Mouse (Mus musculus): ENCODE data around the gene Prex1. TPM values are rescaled to one million over a fixed set of nuclear protein-coding genes. Genes with fewer than 3 reads are reported as not detected.

The Prex1 gene
- polyA plus RNA-seq, 1 experiment from 2014 or later: 47.8 TPM

GRCm38 (mm10) chr2:166574934-166575333 is 138.7 kb downstream of the Prex1 start:
- Histone ChIP-seq H3K27me3 (replicated peaks) (no peaks in the 10 kb centered on the region), H3K9ac (no peak overlapping the region), H3K4me3 (no peak overlapping the region), H3K4me2 (replicated peaks) (no peak overlapping the region), H3K27ac (no peak overlapping the region), H3K9me3 (no peaks in the 10 kb centered on the region), H3K4me1 (no peaks in the 10 kb centered on the region), H3K36me3 (peaks cover 50% of the 10 kb centered on the region)
- 16% methylated on average over 7 of the region's 7 CpGs for WGBS
- 0 out of 2 replicates have a peak, but pooled peaks have one; percentile 31 for ATAC-seq (ENCODE audit: low FRiP score, low read depth)

- Histone ChIP-seq H3K4me2 (replicated peaks) (no peak overlapping the region), H3K4me3 (no peak overlapping the region), H3K36me3 (peaks cover 50% of the 10 kb centered on the region), H3K9ac (no peak overlapping the region), H3K27me3 (replicated peaks) (no peaks in the 10 kb centered on the region), H3K9me3 (no peaks in the 10 kb centered on the region), H3K27ac (no peak overlapping the region), H3K4me1 (no peaks in the 10 kb centered on the region)
- WGBS: 93% methylated on average over 5 of the region's 5 CpGs
- ATAC-seq (ENCODE audit: low FRiP score, low read depth): no peak
Observed at GRCm38 (mm10) chr2:166573621-166574020, 140.0 kb downstream of the Prex1 start.

- no peaks in the 10 kb centered on the region for H3K9me3 ChIP-seq
- no peak overlapping the region for H3K4me2 ChIP-seq (replicated peaks)
- peaks cover 58% of the 10 kb centered on the region for H3K36me3 ChIP-seq
- 92% methylated on average over 3 of the region's 3 CpGs for WGBS
- no peak overlapping the region for H3K9ac ChIP-seq
- no peak for ATAC-seq (ENCODE audit: low FRiP score, low read depth)
- no peaks in the 10 kb centered on the region for H3K4me1 ChIP-seq
- no peak overlapping the region for H3K4me3 ChIP-seq
- H3K27ac ChIP-seq: no peak overlapping the region
- no peaks in the 10 kb centered on the region for H3K27me3 ChIP-seq (replicated peaks)
Observed at GRCm38 (mm10) chr2:166572297-166572696, 141.3 kb downstream of the Prex1 start.

GRCm38 (mm10) chr2:166569182-166569581 is 144.4 kb downstream of the Prex1 start:
- H3K9ac ChIP-seq: no peak overlapping the region
- H3K4me3 ChIP-seq: no peak overlapping the region
- 93% methylated on average over 9 of the region's 9 CpGs for WGBS
- peaks cover 67% of the 10 kb centered on the region for H3K36me3 ChIP-seq
- H3K9me3 ChIP-seq: no peaks in the 10 kb centered on the region
- no peak overlapping the region for H3K4me2 ChIP-seq (replicated peaks)
- H3K4me1 ChIP-seq: peaks cover 2% of the 10 kb centered on the region; the same call in 1 of the 2 replicates
- no peaks in the 10 kb centered on the region for H3K27me3 ChIP-seq (replicated peaks)
- H3K27ac ChIP-seq: no peak overlapping the region
- no peak for ATAC-seq (ENCODE audit: low FRiP score, low read depth)

- H3K4me2 ChIP-seq (replicated peaks): no peak overlapping the region
- no peak overlapping the region for H3K4me3 ChIP-seq
- H3K9ac ChIP-seq: no peak overlapping the region
- H3K36me3 ChIP-seq: peaks cover 39% of the 10 kb centered on the region
- no peak for ATAC-seq (ENCODE audit: low FRiP score, low read depth)
- peaks cover 6% of the 10 kb centered on the region; the same call in 1 of the 2 replicates for H3K4me1 ChIP-seq
- no peaks in the 10 kb centered on the region for H3K9me3 ChIP-seq
- no peak overlapping the region for H3K27ac ChIP-seq
- H3K27me3 ChIP-seq (replicated peaks): 0 out of 2 replicates have a peak, but pooled peaks cover 3% of the 10 kb centered on the region
- 72% methylated on average over 5 of the region's 5 CpGs for WGBS
Observed at GRCm38 (mm10) chr2:166565503-166565902, 148.1 kb downstream of the Prex1 start.

- Histone ChIP-seq H3K9ac (no peak overlapping the region), H3K27me3 (replicated peaks) (0 out of 2 replicates have a peak, but pooled peaks cover 3% of the 10 kb centered on the region), H3K36me3 (peaks cover 30% of the 10 kb centered on the region), H3K9me3 (no peaks in the 10 kb centered on the region), H3K4me2 (replicated peaks) (peak overlapping the region; percentile 14; the same call in 1 of the 2 replicates), H3K4me3 (no peak overlapping the region), H3K4me1 (peaks cover 14% of the 10 kb centered on the region), H3K27ac (no peak overlapping the region)
- ATAC-seq (ENCODE audit: low FRiP score, low read depth): peak; percentile 64; the same call in 1 of the 2 replicates
- 4% methylated on average over 11 of the region's 11 CpGs for WGBS
Observed at GRCm38 (mm10) chr2:166564455-166564854, 149.2 kb downstream of the Prex1 start.

GRCm38 (mm10) chr2:166563890-166564289 is 149.7 kb downstream of the Prex1 start:
- WGBS: 8% methylated on average over 6 of the region's 6 CpGs
- ATAC-seq (ENCODE audit: low FRiP score, low read depth): peak; percentile 45; the same call in 1 of the 2 replicates

GRCm38 (mm10) chr2:166563076-166563475 is 150.6 kb downstream of the Prex1 start:
- no peaks in the 10 kb centered on the region for H3K9me3 ChIP-seq
- no peak overlapping the region for H3K4me3 ChIP-seq
- H3K36me3 ChIP-seq: peaks cover 17% of the 10 kb centered on the region
- WGBS: 89% methylated on average over 9 of the region's 9 CpGs
- H3K4me2 ChIP-seq (replicated peaks): no peak overlapping the region
- H3K4me1 ChIP-seq: peaks cover 25% of the 10 kb centered on the region
- no peak for ATAC-seq (ENCODE audit: low FRiP score, low read depth)
- H3K9ac ChIP-seq: no peak overlapping the region
- H3K27ac ChIP-seq: no peak overlapping the region
- H3K27me3 ChIP-seq (replicated peaks): 0 out of 2 replicates have a peak, but pooled peaks cover 3% of the 10 kb centered on the region

More at GRCm38 (mm10) chr2:166563890-166564289, 149.7 kb downstream of the Prex1 start:
- Histone ChIP-seq H3K9me3 (no peaks in the 10 kb centered on the region), H3K4me3 (no peak overlapping the region), H3K36me3 (peaks cover 25% of the 10 kb centered on the region), H3K27ac (no peak overlapping the region), H3K4me2 (replicated peaks) (peak overlapping the region; percentile 14; the same call in 1 of the 2 replicates), H3K4me1 (peaks cover 20% of the 10 kb centered on the region), H3K27me3 (replicated peaks) (0 out of 2 replicates have a peak, but pooled peaks cover 3% of the 10 kb centered on the region), H3K9ac (no peak overlapping the region)

GRCm38 (mm10) chr2:166561781-166562180 is 151.9 kb downstream of the Prex1 start:
- Histone ChIP-seq H3K4me1 (peaks cover 31% of the 10 kb centered on the region), H3K36me3 (peaks cover 7% of the 10 kb centered on the region; the same call in 1 of the 2 replicates), H3K9me3 (no peaks in the 10 kb centered on the region), H3K27ac (no peak overlapping the region), H3K4me3 (no peak overlapping the region), H3K4me2 (replicated peaks) (no peak overlapping the region), H3K9ac (no peak overlapping the region), H3K27me3 (replicated peaks) (0 out of 2 replicates have a peak, but pooled peaks cover 3% of the 10 kb centered on the region)
- 77% methylated on average over 7 of the region's 7 CpGs for WGBS
- ATAC-seq (ENCODE audit: low FRiP score, low read depth): no peak

GRCm38 (mm10) chr2:166560826-166561225 is 152.8 kb downstream of the Prex1 start:
- 88% methylated on average over 7 of the region's 7 CpGs for WGBS
- ATAC-seq (ENCODE audit: low FRiP score, low read depth): no peak
- H3K4me1 ChIP-seq: peaks cover 31% of the 10 kb centered on the region

GRCm38 (mm10) chr2:166559531-166559930 is 154.1 kb downstream of the Prex1 start:
- peaks cover 31% of the 10 kb centered on the region for H3K4me1 ChIP-seq
- ATAC-seq (ENCODE audit: low FRiP score, low read depth): no peak
- no peak overlapping the region for H3K4me3 ChIP-seq
- H3K4me2 ChIP-seq (replicated peaks): 0 out of 2 replicates have a peak overlapping the region, but pooled peaks have one; percentile 22
- 9% methylated on average over 10 of the region's 10 CpGs for WGBS
- H3K27me3 ChIP-seq (replicated peaks): 0 out of 2 replicates have a peak, but pooled peaks cover 4% of the 10 kb centered on the region
- no peaks in the 10 kb centered on the region for H3K36me3 ChIP-seq
- H3K27ac ChIP-seq: no peak overlapping the region
- H3K9ac ChIP-seq: no peak overlapping the region
- H3K9me3 ChIP-seq: no peaks in the 10 kb centered on the region

More at GRCm38 (mm10) chr2:166560826-166561225, 152.8 kb downstream of the Prex1 start:
- H3K9ac ChIP-seq: no peak overlapping the region
- no peak overlapping the region for H3K4me2 ChIP-seq (replicated peaks)
- no peaks in the 10 kb centered on the region for H3K9me3 ChIP-seq
- 0 out of 2 replicates have a peak, but pooled peaks cover 3% of the 10 kb centered on the region for H3K27me3 ChIP-seq (replicated peaks)
- no peak overlapping the region for H3K27ac ChIP-seq
- no peak overlapping the region for H3K4me3 ChIP-seq
- peaks cover 5% of the 10 kb centered on the region; the same call in 1 of the 2 replicates for H3K36me3 ChIP-seq

- Histone ChIP-seq H3K4me3 (no peak overlapping the region), H3K36me3 (no peaks in the 10 kb centered on the region), H3K9me3 (no peaks in the 10 kb centered on the region), H3K4me1 (peaks cover 58% of the 10 kb centered on the region), H3K4me2 (replicated peaks) (no peak overlapping the region), H3K9ac (no peak overlapping the region), H3K27ac (no peak overlapping the region), H3K27me3 (replicated peaks) (0 out of 2 replicates have a peak, but pooled peaks cover 4% of the 10 kb centered on the region)
- WGBS: 62% methylated on average over 2 of the region's 2 CpGs
- no peak for ATAC-seq (ENCODE audit: low FRiP score, low read depth)
Observed at GRCm38 (mm10) chr2:166555508-166555907, 158.1 kb downstream of the Prex1 start.

GRCm38 (mm10) chr2:166554169-166554505 is 159.5 kb downstream of the Prex1 start:
- 75% methylated on average over 11 of the region's 11 CpGs for whole genome bisulfite sequencing

More at GRCm38 (mm10) chr2:166554169-166554505, 159.5 kb downstream of the Prex1 start:
- no peak overlapping the region for H3K27ac ChIP-seq
- H3K4me2 ChIP-seq (replicated peaks): no peak overlapping the region
- no peak overlapping the region for H3K4me3 ChIP-seq
- H3K9ac ChIP-seq: no peak overlapping the region
- no peak for ATAC-seq (ENCODE audit: low FRiP score, low read depth)
- no peaks in the 10 kb centered on the region for H3K36me3 ChIP-seq
- H3K9me3 ChIP-seq: no peaks in the 10 kb centered on the region
- H3K4me1 ChIP-seq: peaks cover 61% of the 10 kb centered on the region
- H3K27me3 ChIP-seq (replicated peaks): 0 out of 2 replicates have a peak, but pooled peaks cover 4% of the 10 kb centered on the region
